Mouse (Mus musculus): Measurements from ENCODE around the gene Bicdl1.

Gene Bicdl1

DNA sequence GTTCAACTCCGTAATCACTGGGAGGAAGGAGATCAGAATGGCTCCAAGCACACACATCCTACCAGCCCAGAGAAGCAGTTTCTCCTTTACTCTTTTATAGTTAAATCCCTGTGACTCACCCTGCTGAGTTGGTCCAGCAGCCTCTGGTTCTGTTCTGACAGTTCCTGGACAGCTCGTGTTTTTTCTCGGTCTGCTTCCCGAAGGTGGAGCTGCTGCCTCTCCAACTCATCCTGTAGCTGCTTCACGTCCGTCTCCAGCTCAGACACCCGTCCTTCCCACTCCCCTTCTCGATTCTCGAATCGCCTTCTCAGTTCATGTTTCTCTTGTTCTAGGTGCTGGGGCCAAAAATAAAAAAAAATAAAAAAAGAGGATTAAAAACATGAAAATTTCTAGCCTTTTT lies 7.0 kb downstream of the Bicdl1 start:
- no peak for DNase-seq

DNA sequence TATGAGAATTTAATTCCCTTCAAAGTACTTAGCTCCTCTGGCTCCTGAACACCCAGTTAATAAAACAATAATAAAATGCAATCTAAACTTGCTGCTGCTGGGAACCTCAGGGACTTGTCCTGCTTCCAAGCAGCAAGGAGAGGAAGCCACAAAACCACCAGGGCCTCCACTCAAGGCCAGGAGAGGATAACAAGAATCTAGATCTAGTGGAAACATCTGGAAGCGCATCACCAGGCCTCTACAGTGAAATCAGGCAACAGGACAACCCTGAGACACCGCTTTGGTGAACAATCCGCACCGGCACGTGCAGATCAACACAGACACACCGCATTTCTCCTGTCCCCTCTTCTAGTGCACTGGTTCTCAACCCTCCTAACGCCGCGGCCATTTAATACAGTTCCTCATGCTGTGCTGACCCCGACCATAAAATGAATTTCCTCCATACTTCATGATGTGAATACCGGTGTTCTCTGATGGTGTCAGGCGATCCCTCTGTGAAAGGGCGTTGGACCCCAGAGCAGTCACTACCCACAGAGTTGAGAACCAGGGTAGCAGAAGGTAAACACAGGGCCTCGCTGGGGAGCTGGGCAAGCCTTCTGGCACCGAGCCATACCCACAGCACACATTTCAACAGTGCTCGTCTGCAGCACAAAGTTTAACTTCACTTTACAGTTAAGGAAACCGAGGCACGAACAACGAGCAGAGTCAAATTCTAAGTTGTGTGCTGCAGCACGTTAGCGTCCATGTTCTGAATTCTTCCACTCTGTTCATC lies 9.0 kb downstream of the Bicdl1 start:
- DNase-seq = peak; percentile 33

DNA sequence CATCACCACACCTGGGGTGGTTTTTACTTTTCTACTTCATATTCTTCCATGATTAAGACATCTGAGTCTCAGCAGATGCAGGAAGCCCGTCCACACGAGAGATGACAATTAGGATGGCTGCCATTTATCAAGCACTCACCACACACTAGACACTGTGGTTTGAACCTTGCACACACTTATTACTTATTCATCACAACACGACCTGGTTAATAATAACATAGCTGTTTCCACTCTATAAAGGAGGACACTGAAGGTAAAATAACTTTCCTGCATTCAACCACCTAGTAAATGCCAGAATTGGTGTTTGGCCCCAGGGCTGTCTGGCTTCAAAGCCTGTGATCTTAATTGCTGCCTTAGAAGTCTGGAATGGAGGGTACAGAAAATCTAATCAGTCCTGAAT lies 10.7 kb downstream of the Bicdl1 start:
- peak; percentile 65 for DNase-seq

DNA sequence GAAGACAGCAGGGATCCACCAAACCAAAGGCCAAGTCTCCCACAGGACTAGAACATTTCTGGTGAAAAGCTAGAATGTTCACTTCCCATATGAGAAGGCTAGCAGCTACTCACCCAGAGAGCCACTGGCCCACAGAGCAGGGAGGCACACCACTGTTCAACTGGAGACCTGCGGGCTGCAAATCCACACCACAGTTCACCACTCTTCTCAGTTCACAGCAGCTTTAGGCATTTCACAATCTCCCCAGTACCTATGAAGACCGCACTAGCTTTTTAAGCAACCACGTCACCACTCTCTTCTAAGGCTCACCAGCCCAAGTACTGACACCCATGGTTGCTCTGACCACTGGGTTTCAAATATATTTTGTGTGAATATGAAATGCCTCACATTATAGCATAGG lies 13.7 kb downstream of the Bicdl1 start:
- no peak for DNase-seq

DNA sequence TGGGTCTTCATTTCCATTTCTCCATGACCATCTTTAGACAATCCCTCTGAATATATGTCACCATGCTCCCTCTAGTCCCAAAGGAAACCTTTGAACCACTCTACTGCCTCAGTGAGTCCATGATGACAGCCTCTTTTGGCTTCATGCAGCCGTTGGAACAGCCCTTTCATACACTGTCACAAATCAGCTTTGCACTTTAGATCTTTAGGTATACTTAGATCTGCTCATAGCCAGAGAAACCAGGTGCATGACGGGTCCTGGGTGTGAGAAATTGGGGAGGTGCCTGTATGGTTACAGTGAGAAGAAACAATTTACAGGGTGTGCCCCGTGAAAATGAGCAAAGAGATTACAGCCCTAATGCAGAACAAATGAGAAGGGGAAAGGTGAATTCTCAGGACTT lies 14.3 kb downstream of the Bicdl1 start:
- no peak for DNase-seq

DNA sequence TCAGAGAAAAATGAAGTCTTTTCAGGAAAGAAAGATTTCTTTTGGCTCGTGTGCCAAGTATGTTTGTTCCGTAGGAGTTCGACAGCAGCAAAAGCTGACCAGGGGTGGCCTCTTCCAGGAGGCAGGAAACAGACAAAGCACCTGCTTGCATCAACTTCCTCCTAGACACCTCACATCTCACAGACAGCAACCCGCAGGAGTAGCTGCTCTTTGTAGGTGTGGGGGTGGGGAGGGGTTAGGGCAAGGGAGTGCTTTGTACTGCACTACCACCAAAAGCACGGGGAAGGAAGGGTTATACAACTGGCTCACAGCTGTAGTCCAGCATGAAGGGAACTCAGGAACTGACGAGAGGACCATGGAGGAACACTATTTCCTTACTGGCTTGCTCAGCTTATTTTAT lies 15.0 kb downstream of the Bicdl1 start:
- DNase-seq = no peak

DNA sequence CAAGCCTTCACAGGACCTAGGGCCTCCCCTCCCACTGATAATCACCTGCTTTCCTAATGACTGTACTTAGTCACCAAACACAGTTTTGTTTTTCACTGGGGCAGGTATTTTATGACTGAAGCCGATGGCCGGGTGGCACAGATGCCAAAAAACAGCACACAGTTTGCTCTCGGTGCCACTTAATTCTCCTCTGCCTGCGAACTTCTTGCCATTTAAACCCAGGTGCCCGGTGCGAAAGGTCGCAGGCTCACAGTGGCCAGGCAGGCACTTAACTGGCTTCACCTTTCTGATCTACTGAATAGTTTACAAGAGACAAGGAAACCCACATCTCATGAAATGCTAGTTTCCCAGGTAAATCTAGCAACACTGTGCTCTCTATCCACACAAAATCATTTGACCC lies 16.7 kb downstream of the Bicdl1 start:
- no peak for DNase-seq

DNA sequence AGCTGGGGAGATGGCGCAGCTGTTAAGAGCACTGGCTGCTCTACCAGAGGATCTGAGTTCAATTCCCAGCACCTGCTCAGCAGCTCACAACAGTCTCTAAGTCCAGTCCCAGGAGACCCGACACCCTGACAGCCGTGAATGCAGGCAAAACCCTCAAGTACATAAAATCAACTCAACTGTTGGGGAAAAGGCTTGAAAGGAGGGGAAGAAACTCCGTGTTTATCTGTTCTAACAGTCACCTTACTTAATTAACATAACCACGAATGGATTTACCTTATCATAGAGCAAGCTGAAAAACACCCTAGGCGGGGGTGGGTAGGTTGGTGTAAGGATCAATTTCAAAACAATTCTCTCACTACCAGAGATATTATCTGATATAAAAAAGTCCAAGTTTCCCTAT lies 18.9 kb downstream of the Bicdl1 start:
- DNase-seq = no peak

DNA sequence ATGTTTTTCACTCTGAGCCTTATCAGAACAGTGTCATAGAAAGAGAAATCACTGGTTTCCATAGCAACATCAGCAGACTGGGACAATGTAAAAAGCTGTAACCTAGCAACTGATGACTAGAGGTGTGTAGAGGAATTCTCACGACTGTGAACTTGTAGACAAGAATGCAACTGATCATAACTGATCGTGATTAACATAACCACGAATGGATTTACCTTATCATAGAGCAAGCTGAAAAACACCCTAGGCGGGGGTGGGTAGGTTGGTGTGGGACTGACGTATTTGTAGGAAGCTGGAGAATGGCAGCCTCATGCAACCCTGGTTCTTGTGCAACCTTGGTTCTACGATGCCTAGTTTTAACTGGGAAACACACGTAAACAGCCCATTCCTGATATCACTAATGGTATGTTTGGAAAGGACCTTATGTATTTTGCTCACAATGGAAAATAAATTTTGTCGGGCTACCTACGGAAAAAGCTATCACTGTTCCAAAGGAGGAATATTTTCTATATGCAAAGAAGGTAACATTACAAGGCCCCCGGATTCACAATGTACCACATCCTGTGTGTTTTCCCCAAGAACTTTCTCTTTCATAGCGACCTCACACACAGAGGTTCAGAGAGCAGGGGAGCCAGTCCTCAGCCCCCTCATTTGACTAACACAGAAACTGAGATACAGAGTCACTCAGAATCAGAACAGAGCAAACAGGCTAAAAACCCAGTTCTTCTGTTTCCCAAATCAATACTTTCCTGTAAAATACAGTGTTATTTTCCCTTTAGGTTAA lies 19.6 kb downstream of the Bicdl1 start:
- DNase-seq = no peak

DNA sequence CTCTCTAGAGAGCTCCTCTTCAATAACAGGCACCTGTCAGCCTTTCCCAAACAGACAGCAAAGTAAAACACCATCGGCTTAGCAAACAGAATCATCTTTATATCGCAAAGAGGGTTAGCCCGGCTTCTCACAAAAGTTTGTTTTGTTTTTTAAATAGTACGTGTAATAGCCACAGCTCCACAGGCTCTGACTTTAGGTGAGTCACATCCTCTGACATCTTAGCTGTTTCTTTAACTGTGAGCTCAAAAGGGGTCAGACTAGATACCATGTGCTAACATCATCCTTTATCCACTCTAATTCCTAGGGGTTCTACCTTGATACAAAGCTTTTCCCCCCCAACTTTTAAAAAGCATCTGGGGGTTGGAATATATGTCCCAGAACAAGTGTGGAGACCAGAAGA lies 21.2 kb downstream of the Bicdl1 start:
- no peak for DNase-seq

DNA sequence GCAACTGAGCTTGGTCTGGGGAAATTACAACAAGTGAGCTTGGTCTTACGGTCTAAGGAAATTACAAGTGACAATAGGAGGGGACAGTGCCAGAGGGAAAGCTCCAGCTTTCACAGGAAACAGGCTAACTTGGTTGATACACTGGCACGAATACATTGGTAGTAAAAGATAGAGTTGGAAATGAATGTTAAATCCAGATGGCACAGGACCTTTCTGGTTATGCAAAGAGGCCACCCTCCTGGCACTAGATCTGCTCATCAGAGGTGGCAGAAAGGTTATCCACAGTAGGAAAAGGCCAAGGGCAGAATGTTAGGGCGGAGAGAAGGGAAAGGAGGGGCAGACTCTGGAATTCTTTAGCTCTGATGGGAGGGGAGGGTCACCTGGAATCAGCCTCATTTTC lies 22.5 kb downstream of the Bicdl1 start:
- no peak for DNase-seq

DNA sequence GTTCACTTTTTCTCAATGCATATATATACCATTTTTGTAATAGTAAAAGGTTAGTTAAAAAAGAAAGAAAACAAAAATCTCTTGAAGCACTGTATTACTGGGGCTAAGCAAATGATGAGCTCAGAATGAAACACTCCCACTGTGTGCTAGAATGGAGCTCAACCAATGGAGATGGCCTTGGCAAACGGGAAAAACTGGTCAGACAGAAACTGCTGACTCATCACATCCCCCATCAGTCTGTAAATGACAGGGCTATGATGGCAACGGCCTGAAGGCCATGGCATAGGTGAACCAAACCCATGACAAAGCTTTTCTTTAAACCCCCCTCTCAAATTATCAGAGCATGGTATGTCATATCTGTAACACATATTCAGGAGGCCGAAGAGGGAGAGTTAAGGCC lies 29.4 kb downstream of the Bicdl1 start:
- DNase-seq = no peak

DNA sequence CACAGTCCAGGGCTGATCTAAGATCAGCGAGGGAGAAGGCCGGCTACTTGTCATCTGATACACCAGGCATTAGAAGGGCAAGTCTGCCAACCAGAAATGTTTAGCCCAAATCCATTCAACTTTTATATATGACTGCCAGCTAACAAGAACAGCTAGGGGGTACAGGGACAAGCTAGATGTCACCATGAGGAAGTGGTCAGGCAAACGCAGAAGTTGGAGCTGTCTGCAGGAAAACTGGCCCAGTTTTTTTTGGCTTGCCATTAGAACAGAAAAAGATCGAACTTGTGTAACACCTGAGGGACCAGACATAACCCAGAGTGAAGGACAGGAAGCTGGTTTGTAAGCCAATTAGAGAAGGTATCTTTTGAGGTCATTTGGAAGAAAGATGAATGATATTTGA lies 30.2 kb downstream of the Bicdl1 start:
- DNase-seq = no peak

DNA sequence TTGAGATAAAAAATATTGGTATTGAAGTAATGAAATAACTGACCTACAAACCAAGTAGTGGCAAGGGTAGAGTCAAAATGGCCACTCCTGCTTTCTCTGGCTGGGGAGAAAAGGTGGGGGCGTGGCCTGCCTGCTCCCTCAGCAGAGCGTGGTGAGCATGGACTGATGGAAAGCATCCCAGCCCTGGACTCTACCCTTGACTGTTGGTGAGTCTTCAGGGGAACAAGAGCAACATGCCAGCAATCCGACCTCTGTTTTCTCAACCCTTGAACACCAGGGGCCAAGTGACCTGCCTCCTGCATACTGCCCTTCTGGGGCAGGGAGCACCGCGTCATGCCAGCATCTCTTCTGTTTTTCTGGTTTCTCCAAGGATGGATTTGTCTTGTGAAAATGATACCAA lies 34.6 kb downstream of the Bicdl1 start:
- DNase-seq = peak; percentile 72

DNA sequence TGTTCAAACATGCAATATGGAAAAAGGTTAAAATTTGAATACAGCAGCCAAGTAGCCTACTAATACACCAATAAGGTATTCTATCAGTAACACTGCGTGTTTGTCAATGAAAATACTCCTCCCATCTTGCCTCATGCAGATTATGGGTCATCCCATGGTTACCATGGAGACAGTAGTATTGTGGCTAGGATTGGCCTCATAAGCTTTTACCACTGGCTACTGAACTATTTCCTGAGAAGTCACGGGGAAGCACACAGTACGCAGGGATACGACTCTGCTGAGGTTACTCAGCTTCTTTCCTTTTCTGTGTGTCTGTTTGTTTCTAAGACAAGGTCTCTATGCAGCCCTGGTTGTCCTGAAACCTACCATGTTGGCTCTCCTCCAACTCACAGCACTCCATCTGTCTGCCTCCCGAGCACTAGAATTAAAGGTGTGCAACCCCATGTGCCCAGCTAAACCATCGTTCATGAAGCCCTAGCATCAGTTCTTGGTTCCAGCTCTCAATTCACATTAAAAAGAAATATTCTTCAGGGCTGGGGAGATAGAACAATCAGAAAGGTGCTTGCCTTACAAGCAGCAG lies 36.1 kb downstream of the Bicdl1 start:
- no peak for DNase-seq

DNA sequence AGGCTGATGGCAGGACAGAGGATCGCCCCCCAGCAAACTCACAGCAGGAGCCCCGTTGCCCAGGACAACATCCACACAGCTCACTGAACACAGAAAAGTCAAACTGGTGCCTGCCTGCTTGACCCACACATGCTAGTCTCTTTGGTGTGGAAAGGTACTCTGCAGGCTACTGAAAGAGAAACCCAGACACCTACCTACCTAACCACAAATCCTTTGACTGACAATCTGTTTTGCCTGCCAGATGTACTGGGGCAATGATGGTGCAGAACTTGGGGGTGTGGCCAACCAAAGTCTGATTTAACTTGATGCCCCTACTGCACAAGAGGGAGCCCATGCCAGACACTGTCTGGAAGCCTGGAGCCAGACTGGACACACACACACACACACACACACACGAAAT lies 38.1 kb downstream of the Bicdl1 start:
- no peak for DNase-seq

DNA sequence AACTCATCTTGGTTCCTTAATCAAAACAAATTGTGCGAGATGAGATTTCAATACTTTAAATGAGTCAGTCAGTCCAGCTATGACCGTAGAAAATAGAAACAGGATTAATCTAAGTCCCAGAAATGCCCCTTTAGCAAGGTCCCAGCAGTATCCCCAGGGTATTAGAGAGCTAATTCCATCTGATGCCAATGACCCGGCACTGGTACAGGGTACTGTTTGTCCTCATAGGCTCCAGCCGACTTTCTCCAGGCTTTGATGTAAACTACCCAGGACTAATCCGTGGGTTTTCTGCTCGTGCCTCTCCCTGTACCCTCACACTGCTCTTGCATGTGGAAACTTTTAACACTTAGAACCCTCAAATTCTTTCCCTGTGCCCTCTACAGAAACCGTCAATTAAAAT lies 44.7 kb downstream of the Bicdl1 start:
- peak; percentile 24 for DNase-seq

DNA sequence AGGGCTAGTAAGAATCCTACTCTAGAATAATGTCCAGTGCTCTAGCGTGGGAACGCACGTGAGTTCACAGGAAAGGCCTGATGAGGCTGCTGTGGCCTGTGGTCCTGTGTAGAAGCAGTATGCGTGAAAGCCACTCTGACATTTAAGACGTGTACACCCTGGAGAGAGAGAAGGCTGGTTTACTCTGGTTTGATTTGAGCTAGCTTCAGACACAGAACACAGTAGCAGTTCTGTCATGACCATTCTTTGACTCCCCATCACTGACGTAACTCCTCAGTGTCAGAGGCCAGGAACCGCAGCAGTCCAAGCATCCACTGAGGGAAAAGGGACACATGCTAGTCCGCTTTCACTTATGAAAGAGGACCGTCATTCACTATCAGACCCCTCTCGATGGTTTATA lies 46.3 kb downstream of the Bicdl1 start:
- no peak for DNase-seq

DNA sequence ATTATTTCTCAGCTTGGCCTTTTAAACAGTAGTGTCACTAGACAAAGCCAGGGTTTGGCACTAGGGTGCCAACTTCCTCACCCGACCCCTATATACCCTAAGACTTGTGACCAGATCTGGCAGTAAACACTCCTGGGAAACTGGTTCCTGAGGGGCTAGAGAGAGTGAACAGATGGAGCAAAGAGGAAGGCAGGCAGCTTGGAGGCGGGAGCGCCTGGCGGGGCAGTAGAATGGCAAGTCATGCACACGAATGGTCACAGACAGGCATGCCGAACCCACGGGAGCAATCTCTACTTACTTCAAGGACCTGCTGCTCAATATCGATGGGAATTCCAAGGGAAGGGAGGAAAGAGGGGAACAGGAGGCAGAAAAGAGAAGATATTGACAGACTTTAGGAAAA lies 59.6 kb downstream of the Bicdl1 start:
- DNase-seq = no peak

DNA sequence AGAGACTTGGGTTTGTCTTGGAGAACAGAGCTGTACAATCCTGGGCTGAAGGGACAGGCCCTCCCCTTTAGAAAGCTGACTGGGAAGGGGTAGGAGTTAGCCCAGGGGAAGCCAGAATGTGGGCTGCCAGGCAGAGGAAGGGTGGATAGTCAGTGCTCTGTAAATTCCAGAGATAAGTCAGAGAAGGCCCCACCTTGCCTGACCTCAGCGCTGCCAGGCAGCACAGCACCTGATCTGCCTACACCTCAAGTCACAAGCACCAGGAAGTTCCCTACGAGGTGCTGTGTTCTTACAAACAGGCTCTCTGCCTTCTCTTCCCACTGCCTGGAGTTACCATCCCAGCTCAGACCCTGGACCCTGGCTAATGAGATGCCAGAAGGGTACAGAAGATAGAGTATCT lies 61.0 kb downstream of the Bicdl1 start:
- no peak for DNase-seq

DNA sequence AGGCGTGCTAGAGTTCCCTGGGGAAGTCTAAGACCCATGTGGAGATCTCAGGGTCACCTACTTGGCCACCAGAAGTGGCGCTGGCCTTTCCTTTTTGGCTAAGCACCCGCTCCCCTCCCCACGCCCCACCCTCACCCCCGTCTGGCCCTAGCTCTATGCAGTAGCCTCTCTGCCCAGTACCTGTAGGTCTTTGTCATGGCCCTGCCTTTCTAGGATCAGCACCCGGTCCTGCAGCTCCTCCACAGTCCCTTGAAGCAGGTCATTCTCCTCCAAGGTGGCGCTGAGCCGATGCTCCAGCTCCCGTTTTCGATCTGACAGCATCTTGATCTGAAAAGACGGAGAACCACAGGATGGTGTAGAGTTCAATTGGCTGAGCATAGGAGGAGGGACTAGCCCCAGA lies 61.4 kb downstream of the Bicdl1 start:
- no peak for DNase-seq

DNA sequence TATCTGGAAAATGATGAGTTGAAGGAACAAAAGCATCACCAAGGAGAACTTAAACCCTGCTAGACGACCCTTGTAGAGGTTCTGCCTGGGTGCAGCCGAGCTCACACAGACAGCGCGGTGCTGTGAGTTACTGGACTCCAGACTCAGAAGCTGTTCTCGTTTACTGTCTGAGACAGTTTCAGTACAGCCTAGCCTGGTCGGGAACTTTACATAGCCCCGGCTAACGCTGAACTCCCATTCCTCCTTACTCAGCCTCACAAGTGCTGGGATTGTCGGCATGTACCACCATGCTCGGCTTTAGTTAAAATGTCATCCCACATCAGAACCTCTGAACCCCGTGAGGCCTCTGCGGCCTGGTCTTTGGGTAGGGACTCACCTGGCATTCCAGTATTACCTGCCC lies 62.4 kb downstream of the Bicdl1 start:
- no peak for DNase-seq

DNA sequence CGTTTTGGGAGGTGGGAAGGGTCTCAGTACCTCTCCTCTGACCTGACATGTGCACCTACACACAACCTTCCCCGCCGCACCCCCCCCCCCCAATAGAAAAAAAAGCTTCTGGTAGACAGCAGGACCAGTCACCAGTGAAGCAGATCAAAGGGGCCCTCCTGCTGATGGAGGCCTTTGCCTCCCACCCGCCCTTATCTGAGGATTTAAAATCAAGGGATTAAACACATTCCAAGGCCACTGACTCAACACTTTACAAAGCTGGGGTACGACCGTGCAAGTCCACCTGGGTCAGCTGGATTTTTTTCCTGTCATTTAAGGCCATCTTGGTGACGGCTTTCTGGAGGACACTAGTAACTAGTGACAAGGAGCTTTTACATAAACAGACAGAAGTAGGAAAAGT lies 63.5 kb downstream of the Bicdl1 start:
- DNase-seq = no peak

DNA sequence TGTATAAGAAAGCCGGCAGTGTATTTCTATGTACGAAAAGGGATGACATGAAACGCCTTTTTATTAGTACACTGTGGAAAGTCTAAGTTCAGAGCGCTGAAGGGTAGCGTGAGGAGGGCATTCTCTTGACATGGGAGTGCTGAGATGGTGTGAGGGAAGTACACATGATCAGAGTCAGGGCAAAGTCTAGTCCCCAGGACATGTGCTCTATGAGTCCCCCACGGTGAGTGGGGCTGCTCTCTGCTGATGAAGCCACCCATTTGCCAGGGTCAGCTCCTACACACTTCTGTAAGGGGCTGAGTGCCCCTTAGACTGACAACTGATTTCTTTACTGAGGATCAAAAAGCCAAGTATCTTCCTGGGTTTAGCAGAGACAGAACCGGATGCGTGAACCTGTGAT lies 64.2 kb downstream of the Bicdl1 start:
- peak; percentile 81 for DNase-seq
